Mouse (Mus musculus): ENCODE results near the gene Efcab2.
A peak's percentile ranks its signal among the peaks of the same experiment; 100 is the strongest.
"Not testable (repeated sequence)": the region's sequence is repeated elsewhere in the genome, so short reads cannot be mapped to it uniquely, and the experiment has no call there.

The Efcab2 gene

DNA sequence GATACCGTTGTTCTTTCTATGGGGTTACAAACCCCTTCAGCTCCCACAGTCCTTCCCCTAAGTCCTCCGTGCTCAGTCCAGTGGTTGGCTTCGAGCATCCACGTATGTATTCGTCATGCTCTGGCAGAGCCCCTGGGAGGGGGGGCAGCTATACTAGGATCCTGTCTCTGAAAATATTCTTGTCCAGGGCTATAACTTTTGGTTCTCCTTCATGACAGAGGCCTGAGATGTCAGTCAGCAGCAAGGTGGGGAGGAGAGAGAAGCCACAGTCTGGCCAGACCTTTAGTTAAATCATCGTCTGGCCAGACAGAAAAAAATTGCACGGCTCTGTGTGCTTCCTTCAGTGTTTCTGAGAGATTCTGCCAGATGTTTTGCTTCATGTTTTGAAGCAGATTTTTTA lies 5.2 kb upstream of the Efcab2 start:
- DNase-seq (ENCODE audit: low read depth in 1 of 2, low spot score in 2 of 2) = no peak

DNA sequence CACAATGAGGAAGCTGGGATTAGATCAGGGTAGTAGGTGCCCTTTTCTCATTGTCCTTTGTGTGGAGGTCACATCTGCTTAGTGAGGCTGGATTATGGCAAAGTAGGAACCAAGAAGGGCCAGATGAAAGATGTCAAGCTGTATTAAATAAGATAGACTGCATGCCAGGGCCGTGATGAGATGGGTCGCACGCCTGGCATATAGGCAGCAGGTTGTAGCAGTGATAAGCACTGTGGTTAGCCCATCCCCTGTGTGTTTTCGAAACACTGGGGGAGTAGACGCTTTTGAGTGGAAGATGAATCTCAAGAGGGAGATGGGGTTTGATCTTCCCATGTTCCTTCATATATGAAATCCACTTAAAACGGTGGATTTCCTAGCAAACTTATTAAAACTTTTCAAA lies 3.9 kb upstream of the Efcab2 start:
- no peak for DNase-seq (ENCODE audit: low read depth in 1 of 2, low spot score in 2 of 2)

DNA sequence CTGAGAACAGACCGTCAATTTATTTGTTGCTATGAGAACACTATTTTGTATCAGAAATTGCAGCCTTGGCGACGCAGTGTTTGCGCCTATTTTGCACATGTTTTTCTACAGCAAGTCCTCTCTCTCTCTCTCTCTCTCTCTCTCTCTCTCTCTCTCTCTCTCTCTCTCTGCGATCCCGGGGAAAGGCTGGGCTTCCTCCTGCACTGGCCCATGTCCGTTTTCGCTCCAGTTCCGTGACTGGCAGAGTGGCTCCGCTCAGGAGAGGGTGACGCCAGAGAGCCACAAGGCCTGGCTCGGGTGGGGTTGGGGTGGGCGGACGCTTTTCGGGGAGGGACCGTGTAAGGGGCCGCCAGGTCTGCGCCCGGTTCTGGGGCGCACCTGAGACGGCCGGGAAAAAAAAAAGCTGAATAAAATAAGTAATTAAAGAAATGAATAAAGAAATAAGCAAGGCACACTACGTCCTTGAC lies 407 bp upstream of the Efcab2 start:
- peak; percentile 60 to 61 for DNase-seq (ENCODE audit: low read depth in 1 of 2, low spot score in 2 of 2)

DNA sequence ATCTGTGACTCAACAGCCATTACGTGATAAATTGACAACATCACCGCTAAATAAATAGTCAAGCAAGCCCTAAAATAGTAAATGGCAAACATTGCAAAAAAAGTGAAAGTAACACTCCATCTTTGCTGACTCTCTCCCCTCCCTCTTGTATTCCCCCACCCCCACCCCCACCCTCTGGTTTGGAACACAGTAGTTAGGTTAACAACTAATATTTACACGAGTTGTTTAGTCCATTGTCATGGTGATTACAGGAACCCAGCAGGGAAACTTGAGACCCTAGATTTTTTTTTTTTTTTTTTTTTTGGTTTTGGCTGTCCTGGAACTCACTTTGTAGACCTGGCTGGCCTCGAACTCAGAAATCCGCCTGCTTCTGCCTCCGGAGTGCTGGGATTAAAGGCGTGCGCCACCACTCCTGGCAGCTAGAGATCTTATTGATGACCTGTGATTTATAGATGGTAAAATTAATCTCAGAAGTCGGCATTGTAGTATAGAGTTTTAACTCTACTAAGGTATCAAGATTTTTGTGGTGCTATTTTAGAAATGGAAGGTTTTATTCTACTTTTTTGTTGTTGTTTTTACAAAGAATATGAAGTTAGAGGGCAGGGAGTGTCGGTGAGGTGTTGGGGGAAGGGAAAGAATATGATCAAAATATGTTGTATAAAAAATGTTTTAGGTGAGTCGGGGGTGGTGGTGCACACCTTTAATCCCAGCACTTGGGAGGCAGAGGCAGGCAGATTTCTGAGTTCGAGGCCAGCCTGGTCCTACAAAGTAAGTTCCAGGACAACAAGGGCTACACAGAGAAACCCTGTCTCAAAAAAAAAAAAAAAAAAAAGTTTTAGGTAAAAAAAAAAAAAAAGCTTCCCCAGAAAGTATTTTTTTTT lies 1.1 kb downstream of the Efcab2 start:
- DNase-seq (ENCODE audit: low read depth in 1 of 2, low spot score in 2 of 2) = no peak

DNA sequence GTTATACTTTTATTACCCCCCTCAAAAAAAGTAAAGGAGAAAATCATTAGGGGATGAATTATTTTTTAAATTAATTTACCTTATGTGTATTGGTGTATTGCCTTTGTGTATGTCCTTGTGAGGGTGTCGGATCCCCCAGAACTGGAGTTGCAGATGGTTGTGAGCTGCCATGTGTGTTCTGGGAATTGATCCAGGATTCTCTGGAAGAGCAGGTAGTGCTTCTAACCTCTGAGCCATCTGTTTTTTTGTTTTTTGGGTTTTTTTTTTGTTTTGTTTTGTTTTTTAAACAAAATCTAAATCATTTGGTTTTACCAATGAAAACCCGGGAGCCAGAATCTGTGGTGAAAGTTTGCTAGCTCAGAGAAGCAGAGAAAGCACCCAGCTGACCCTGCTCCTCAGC lies 1.8 kb downstream of the Efcab2 start:
- no peak for DNase-seq (ENCODE audit: low read depth in 1 of 2, low spot score in 2 of 2)

DNA sequence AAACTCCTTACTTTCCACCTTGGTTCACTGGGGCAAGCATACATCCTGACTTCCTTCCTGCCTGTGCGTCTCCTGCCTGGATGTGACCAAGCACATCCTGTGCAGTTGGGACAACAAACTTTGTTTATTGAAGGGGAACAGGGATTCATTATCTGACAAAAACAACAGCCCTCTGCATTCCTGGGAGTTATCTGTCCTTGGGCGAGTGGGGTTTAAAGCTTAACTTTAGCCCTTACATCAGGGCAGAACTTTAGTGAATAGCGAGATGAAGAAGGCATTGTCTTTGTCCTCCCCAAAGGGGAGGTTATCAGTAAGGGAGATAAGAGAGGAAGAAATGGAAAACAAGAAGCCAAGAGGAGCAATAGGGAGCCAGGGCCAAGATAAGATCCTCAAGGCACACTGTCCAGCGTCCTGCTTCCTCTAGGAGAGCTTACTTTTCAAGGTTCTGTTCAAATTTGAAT lies 3.0 kb downstream of the Efcab2 start:
- no peak for DNase-seq (ENCODE audit: low read depth in 1 of 2, low spot score in 2 of 2)

DNA sequence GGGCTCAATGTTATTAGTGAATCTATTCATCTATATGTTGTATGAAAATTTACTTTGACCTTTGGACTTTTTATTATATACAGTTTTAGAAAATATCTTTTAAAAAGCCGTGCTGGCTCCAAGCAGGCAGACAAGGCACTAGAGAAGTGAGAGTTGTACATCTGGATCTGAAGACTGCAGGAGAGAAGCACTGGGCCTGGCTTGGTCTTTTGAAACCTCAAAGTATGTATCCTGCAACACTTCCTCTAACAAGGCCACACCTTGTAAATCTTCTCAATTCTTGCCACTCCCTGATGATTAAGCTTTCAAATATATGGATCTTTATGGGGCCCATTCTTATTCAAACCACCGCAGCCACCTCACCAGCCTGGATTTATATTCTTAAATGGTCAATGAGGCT lies 7.5 kb downstream of the Efcab2 start:
- DNase-seq (ENCODE audit: low read depth in 1 of 2, low spot score in 2 of 2) = not testable (repeated sequence)

DNA sequence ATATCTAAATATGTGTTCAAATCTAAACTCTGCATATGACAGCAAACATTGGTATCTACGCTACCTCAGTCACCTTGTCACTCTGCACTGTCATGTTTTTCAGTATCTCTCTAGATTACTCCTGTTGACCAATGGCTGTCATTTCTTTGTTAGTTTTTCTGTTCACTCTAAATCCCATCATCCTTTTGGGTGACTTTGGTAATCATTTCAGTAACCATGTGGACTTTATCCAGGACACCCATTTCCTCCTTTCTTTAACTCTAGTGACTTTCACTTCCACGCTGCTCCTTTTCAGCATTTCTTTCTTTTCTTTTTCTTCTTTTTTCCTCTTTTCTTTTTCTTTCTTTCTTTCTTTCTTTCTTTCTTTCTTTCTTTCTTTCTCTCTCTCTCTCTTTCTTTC lies 13.7 kb downstream of the Efcab2 start:
- no peak for DNase-seq (ENCODE audit: low read depth in 1 of 2, low spot score in 2 of 2)

DNA sequence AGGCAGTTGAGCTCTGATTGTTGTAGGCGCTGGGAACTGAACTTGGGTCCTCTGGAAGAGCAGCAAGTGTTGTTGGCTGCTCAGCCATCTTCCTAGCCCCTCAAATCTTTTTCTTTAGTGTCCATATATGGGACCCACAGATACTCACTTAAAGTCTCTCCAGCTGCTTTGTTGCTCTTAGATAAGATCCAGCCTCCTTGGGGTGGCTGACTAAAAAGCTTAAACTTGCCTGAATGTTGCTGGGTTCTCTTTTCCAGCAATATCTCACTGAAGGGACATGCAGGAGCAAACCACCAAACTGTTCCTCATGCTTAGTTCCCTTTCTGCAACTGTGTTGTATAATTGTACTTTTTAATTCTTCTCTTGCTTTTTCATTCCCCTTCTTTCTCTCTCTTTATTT lies 17.8 kb downstream of the Efcab2 start:
- no peak for DNase-seq (ENCODE audit: low read depth in 1 of 2, low spot score in 2 of 2)

DNA sequence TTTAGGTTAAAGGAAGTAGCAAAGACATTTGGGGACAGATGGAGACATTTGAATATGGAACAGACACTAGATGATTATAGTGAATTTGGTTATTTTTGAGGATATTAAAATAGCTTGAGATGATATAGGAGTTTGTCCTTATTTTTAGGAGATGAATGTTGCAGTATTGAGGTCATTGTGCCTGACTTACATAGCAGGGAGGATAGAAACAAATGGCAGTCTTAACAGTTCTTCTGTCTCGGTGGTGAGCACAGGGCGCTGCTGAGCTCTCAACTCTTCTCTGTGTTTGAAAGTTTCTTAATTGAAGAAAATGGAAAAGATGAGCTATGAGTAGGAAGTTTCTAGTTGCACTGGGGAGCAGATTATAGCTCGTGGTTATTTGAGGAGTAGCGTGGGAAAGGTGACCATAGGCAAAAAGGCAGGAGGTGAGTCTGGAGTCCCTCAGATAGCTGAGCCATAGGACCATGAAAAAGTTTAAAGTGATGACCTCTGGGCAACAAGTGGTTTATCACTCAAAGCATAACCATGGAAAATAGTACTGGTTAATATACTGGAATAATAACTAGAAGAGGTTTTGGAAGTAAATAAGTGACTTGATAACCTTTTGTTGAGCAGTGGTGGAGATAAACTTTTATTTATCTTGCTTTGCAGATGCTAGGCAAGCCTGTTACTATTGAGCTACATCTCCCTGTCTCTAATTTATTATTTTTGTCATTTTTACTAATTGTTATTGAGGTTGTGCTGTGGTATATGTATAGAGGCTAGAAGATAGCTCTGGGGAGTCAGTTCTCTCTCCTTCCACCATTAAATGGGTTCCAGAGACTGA lies 25.9 kb downstream of the Efcab2 start:
- no peak for DNase-seq (ENCODE audit: low read depth in 1 of 2, low spot score in 2 of 2)

DNA sequence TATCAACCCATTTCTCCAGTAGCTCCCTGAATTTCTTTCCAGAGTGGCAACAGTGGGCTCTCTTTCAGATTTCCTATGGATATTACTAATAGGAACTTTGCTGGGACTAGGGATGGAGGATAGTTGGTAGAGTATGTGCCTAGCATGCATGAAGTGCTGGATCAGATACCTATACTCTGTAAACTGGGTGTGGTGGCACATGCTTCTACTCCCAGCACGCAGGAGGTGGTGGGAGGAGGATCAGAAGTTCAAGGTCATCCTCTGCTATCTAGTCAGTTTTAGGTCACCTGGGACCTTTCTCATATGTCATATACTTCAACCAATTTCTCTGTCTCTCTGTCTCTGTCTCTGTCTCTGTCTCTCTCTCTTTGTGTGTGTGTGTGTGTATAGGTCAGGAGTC lies 27.7 kb downstream of the Efcab2 start:
- DNase-seq (ENCODE audit: low read depth in 1 of 2, low spot score in 2 of 2) = no peak

DNA sequence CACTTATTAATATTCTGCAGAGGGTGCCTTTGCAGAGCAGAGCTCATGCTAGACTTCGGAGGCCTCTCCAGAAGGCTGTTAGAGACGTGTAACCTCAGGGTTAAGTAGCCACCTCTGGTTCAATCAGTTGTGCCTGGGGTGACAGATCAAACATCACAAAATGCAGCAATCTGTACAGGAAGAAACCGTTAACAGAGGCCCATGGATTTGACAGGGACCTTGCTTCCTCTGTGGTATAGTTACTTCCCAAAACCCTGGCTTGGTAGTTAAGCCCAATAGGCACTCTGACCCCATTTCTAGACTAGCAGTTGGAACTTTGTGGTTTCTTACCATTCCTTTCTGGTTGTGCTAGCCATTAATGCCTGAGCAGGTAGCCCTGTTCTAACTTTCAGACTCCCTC lies 38.5 kb downstream of the Efcab2 start:
- DNase-seq (ENCODE audit: low read depth in 1 of 2, low spot score in 2 of 2) = no peak

DNA sequence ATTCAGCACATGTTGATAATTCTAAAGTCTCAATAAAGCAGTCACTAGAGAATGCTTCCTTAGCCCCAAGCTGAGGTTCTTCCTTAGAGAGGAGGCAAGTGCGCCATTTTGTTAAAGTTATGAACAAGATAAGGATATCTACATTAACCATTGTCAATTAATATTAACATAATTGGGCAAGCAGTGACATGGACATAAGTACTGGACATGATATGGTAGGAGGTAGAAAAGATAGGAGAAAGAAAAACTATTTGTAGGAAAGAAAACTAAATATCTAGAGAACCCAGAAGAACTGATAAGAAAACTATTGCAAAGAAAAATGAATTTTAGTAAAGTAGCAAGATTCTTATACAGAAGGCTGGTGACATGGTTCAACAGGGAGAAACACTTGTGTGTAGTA lies 41.2 kb downstream of the Efcab2 start:
- DNase-seq (ENCODE audit: low read depth in 1 of 2, low spot score in 2 of 2) = no peak

DNA sequence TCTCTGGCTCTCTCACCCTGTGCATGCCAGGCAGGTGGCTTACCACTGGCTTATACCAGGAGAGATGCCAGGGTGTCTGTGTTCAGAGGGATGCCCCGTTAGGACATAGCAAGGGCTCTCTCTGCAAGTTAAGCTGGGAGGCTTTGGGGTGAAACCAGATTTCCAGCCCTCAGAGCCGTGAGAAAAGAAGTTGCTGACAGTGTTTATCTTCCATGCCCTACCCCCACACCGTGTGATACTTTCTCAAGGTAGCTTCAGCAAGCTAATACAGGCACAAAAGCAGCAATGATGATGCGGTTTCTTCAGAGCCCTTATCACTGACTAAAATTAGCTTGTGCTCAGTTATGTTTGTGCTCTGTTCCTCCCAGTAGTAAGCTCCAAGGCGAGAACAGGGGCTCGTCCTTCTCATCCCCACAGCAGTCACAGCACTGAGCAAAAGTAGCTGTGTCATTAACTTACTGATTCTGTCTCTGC lies 42.4 kb downstream of the Efcab2 start:
- DNase-seq (ENCODE audit: low read depth in 1 of 2, low spot score in 2 of 2) = no peak

DNA sequence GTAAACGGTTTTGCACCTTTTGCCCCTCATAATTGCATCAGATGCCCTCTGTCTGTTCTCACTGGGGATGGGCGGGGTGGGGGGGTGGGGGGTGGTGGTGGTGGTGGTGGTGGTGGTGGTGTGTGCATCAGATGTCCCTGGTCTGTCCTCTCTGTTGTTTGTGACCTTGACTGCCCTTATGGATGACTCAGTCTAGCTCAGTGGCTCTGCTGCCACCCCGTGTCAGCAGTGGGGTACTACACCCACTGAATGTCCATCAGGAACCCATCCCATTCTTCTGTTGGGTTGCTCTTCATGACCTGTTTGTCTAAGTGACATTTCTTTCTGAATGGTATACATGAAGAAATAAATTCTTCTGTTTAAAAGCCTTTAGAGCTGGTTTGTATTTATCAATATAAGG lies 43.3 kb downstream of the Efcab2 start:
- peak; percentile 17 to 50 for DNase-seq (ENCODE audit: low read depth in 1 of 2, low spot score in 2 of 2)

DNA sequence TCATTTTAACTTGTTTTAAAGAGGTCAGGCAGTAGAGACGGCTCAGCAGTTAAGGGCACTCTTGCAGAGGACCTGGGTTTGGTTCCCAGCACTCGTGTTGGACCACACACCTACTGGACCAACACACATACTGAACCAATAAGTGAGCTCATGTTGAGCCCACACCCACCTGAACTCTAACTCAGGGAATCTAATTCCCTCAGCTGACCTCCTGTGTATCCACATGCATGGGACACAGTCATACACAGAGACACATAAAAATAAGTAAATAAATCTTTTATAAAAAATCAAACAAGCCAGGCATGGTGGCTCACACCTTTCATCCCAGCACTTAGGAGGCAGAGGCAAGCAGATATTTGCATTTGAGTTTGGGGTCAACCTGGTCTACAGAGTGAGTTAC lies 44.0 kb downstream of the Efcab2 start:
- no peak for DNase-seq (ENCODE audit: low read depth in 1 of 2, low spot score in 2 of 2)

DNA sequence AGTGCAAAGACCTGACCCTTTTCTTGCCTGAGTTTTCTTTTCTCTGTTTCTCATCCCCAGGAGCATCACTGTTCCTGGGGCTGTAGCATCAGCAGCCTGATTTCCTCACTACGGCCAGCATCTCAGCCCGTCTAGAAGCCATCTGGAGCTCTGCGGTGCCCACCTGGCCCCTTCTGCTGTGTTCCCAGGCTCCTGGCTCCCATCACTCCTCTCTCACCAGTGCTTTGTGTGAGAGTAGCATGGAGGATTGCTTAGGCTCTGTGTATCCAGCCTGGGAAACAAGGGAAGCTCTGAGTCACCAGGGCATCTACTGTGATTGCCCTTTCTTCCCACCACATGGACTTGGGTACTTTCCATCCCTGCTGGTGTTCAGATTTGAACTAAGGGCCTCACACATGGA lies 48.2 kb downstream of the Efcab2 start:
- DNase-seq (ENCODE audit: low read depth in 1 of 2, low spot score in 2 of 2) = no peak

DNA sequence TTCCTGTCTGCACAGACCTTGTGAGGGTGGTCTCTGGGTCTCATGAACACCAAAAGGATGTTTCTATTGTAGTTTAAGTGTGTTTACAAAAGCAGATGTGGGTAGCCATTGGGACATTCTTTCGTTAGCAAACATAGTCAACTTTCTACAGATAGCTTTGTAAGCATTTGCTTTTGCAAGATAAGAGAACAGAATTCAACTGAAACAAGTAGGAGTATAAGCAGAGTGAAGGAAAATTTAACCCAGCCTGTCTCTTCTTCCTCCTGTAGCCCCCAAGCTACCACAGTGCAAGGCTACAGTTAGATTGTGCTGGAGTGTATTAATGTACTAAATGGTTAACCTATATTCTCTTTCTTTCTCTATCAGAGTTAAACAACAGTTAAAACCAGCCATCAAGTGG lies 49.2 kb downstream of the Efcab2 start:
- DNase-seq (ENCODE audit: low read depth in 1 of 2, low spot score in 2 of 2) = no peak

DNA sequence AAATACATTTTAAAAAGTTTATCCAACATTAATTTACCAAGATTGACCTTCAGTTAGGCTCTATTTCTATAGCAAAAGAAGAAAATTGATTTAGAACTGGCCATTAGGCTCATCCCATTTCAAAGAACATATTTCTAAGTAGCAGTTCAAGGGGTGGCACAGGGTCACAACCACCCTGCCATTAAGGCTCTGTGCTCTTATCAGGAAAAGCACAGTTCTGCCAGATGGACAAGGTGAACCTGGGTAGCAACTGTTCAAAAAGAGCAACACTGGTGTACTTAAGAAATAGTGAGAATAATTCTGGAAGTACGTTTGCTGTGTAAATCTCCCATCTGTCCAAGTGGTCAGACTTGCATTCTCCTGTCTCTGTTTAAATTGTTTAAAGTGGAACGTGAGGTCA lies 52.1 kb downstream of the Efcab2 start:
- DNase-seq (ENCODE audit: low read depth in 1 of 2, low spot score in 2 of 2) = no peak

DNA sequence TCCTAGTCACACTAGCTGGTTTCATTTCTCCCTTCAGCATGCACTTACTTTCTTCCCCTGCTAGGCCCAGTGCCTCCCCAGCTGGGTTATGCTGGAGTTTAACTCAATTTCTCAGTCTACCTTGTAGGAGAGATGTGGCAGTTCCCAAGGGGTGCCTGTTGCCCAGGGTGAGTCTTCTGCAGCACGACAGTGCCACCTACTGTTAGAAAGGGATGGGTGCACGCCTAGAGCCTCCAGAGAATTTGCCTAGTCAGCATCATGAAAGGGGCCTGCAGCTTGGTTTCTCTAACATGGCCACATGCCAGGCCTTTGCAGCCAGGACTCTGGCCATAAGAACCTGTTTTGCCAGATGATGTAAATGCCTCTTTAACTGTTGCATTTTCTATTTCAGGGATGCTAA lies 57.8 kb downstream of the Efcab2 start:
- peak; percentile 54 to 63 for DNase-seq (ENCODE audit: low read depth in 1 of 2, low spot score in 2 of 2)

DNA sequence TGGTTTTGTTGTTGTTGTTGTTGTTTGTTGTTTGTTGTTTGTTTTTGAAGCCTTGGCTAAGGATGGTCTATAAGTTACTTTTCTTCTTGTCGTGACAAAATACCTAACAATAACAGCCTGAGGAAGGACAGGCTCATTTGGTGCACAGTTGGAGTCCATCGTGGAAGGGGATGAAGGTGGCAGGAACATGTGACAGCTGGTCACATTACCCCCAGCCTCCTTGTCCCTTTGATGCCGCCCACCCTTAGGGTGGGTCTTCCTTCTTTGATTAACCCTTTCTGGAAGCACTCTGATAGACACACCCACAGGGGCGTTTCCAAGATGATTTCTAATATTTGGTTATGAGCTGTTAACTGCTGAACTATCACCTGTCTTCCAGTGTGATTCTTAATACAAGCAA lies 58.3 kb downstream of the Efcab2 start:
- no peak for DNase-seq (ENCODE audit: low read depth in 1 of 2, low spot score in 2 of 2)

DNA sequence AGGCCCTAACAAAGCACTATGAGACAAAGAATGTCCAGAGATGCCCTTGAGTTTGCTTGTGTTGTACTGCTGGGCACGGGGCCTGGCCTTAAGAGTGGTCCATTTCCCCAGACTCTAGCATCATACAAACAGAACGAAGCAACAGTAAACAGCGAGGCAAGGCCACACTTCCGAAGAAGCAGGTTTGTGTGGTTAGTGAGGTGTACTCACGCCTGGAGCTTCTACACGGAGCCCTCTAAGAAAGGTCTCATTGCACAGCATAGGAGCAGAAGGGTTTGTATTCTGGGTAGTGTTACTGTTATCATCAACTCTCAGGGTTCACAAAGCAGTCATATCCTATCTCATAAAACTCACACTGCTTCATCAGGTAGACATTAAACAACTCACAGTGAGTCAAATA lies 61.7 kb downstream of the Efcab2 start:
- no peak for DNase-seq (ENCODE audit: low read depth in 1 of 2, low spot score in 2 of 2)
